Mouse (Mus musculus) activated CD4-positive, CD25-positive, alpha-beta regulatory T cell, adult 4 months (primary cell): ENCODE data around the gene Notch2. TPM values are rescaled to one million over a fixed set of nuclear protein-coding genes. Genes with fewer than 3 reads are reported as not detected.
A peak's percentile ranks its signal among the peaks of the same experiment; 100 is the strongest.

ENCODE experiments used
- ATAC-seq: one replicate; pipeline ENCODE4 v1.8.0; 2017
- polyA plus RNA-seq, 2 experiments: library from polyadenylated mRNA; unstranded; fragments of 100-300 nt; shearing (Covaris generic); gene quantifications; one replicate each; pipeline ENCODE4 v1.2.1; 2017

The Notch2 gene
- polyA plus RNA-seq, 2 experiments from 2014 or later: 14.1 to 17.5 TPM

DNA sequence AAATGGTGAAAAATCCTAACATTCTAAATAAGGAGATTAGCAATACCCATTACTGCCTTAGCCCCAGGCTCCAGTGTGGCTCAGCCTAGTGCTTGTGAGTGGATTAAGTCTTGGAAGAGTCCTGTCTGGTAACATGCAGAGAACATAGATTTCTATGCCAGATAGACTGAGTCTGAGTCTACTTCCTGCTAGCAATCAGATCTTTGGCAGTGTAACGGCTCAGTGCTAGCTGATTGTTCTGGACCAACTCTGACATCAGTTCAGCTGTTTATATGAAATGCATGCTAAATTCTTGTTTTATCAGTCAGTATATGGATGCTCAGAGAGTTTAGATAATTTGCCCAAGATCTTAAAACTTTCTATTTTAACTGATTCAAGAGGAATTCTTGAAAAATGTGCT is 40.5 kb downstream of the Notch2 start:
- no peak for ATAC-seq

DNA sequence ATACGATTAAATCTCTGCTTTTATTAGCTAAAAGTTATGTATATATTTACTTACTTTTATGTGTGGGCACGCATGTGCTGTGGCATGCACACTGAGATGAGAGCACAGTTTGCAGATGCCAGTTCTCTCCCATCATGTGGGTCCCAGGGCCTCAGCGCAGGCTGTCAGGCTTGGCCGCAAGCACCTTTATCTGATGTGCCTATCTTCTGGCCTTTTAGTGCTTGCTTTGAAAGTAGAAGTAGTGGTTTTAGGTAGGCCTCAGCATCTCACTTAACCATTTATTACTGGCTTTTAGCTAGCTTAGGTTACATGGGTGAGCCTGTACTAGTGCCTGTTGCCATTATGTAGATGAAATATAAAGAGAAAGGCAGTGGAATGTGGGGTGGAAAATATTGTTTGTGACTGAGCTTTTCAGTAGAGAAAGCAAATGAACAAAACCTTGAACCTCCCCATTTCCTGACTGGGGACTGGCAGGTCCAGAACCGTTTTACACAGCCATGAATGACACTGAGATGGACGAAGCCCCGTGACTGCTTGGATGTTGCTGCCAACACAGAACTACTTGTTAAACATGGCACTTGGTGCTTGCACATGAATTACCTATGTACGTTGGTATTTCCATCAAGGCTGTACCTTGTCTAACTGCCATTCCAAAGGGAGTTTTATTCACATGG is 41.1 kb downstream of the Notch2 start:
- ATAC-seq: no peak

DNA sequence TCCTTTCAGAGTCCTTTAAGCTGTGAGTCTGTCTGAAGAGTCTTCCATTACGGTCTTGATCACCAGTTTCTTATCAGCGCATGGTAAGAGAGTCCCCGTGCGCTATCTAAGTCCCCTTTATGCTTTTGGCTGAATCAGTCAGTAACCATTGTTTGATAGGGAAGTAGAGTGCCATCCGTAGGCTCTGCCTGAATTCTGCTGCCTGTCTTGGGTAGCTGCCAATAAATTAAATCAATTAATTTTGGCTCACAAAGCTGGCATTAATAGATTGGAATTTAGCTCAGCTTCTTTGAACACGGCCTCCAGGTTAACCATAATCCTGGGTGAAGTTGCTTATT is 41.6 kb downstream of the Notch2 start:
- ATAC-seq: no peak

DNA sequence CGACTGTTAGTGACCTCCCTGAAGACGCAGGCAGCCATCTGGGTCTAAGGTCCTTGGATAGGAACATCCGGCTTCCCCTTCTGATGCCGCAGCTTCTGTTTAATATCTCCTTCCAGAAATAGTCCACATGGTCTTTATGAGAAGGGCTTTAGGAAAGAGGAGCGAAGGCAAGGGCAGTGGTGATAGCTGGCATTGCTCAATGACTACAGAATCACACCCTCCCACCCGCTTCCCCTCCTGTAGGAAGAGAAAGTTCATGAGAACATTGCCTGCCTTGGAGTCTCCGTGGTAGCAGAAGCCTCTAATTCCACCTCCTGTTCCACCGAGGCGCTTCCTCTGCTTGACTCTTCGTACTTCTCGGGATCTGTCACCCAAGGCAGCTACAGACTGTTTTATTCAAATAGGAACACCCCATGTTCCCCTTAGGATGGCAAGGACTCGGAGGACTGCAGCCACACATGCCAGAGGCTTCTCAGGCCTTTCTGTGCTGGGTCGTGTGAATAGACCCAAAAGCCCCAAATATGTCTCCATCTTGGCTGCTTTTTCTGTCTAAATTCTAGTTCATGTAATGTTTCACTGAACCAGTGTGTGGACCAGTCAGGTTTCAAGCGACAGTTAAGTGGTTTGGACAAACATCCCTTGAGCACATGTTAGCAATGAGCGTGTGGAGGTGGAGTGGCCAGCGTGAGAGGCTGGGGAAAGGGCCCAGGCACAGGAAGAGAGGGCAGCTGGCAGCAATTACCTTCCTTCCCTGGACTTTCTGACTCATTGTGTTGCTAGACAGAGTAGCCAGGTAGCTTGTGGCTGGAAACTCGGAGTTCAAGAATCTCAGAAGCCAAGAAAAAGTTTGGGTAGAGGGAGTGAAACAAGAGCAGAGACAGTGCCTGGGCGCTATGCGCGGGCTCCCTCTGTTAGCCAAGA is 42.7 kb downstream of the Notch2 start:
- no peak for ATAC-seq

DNA sequence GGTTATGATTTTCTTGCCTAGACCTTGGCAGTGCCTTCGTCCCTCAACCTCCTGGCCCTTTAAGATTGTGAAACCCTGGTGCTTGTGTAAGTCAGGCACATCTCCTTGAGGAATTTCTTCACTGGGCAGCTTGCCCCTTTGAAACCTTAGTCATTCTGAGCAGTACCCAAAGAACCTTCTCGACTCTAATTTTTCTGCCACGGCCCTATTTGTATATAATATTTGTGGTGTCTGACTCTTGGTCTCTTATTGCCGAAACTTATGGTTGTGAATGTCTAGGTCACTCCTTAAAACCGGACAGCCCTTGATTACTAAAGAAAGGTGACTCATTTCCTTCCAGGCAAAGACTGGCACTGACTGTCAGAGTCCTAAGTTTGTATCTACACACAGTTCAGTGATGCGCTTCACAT is 43.6 kb downstream of the Notch2 start:
- no peak for ATAC-seq

DNA sequence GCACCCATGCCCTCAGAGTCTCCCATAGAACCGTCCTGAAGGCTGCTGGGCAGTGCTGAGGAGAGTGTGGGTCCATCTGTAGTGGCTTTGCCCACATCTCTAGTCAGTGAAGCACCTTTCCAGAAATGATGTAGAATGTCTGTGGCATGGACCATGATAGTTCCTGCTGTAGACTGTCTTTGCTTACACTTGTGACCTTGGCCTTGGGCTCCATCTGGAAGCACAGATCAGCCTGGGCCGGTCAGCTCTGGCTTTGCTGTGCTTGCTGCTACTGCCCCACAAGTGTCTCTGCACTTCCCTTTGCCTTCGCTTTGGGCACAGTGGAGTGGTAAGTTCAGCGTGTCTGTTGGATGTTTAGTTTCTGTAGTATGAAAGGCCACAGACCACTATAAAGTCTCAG is 45.7 kb downstream of the Notch2 start:
- no peak for ATAC-seq

DNA sequence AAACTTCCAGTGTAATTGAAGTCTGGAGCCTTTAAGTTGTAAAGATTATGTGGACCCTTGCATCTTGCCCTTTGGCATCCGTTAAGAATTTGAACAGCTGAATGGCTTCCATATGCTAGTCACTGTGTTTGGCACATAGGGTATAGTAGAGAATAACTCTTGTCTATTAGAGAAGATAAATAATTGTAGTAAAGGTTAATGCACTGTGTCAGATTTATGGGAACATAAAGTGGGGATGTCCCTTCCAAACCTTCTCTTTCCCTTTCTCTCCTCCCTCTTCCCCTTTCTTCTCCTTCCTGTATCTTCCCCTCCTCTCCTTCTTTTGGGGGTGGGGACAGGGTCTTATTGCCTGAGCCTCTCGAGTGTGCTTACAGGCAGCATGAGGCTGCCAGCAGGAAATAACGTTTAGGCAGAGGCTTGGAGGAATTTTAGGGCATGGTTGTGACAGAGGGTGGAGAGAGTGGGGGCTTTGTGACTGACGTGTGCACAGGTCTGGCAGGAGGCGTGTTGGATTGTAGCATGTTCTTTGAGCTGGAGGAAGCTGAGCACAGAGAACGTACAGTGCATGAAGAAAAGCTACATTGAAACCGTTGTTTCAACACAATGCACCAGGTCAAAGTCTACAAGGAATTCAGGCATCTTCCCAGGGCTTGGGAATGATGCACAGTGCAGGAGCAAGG is 47.8 kb downstream of the Notch2 start:
- no peak for ATAC-seq

DNA sequence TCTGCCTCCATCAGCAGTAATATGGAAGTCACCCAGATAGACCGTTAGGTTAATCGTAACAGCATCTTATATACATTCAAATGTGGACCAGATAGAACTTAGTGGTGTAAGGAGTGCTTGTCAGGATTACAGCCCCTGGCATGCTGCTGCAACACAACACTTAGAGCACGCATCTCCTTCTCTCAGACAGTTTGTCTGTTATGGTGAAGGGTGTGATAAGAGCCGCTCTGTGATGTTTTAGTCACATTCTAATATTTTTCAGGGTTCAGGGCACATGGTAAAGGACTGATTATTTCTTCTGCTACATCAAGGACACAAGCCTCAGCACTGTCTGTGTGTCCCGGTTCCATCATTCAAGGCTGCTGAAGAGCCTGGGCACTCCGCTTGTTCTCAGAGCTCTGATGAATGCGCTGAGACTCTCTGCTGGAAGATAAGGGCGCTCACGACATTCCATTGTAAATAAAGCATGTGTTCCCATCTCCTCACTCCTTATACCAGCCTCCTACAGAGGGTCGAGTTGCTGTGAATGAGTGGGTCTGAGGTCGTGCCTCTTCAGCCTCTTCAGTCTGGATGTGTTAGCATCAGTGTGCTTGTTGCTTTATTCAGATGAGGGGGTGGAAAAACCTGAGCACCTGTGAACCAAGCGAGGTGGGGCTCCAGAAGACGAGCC is 48.5 kb downstream of the Notch2 start:
- ATAC-seq: no peak

DNA sequence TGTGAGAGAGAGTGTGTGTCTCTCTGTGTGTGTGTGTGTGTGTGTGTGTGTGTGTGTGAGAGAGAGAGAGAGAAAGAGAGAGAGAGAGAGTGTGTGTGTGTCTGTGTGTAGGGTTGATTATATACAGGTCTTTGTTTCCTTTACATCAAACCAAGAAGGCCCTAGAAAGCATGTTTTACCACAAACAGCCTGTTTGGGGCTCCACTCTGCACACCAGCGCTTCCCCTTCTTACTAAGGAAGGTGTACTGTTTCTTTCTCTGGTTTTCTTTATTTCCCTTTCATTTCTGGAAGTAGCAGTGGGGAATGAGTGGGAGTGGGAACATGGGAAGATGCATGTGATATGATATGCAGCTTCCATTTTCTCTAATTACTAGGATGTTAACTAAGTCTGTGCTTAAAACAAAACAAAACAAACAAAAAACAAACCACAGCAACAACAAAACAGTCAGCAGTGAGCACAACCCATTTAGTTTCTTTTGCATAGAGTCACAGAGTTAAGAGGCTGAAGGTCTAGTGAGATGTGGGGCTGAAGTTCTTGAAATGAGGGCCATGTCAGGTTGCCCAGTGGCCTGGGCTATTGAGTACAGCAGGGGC is 49.4 kb downstream of the Notch2 start:
- ATAC-seq: peak; percentile 49

DNA sequence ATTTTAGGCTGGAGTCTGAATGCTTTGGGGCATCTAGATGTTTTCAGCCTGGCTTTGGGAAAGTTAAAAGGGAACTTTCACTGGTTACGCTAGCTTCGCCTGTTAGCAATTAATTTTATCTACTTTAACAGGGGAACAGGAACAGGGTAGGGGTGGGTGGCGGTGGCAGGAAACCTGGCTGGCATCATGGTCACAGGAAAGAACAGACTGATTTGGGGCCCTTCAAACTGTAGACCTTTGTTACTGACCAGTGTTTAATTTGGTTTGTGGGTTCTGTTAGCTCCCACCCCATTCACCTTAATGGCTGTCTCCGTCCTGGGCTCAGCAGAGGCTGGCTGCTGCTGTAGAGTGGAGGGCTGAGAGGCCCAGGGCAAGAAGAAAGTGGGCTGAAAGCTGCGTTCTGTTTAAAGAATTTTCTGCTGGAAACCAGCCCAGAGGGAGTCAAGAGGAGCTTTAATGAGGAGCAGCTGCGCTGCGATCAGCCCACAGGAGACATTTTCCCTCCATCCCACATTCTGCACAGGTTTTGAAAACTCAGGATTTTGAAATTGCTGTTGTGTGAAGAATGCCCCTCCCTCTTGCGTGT is 50.0 kb downstream of the Notch2 start:
- no peak for ATAC-seq

DNA sequence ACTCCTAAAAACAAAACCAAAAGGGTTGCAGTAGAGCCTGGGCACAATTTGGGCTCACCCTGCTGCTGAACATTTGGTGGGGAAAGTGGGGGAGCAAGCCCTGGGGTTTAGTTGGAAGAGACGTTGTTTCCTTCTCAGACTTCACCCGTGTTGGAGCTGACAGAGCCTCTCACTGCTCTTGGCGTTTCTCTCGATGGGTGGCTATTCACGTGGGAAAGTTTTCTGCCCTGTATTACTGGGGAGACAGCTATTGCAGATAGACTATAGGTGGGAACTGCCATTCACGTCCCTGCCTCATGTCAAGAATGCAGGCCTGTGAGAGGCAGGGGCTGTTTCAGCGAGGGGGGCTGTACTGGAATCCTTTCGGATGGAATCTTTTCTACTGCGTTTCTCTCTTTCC is 50.5 kb downstream of the Notch2 start:
- ATAC-seq: no peak

DNA sequence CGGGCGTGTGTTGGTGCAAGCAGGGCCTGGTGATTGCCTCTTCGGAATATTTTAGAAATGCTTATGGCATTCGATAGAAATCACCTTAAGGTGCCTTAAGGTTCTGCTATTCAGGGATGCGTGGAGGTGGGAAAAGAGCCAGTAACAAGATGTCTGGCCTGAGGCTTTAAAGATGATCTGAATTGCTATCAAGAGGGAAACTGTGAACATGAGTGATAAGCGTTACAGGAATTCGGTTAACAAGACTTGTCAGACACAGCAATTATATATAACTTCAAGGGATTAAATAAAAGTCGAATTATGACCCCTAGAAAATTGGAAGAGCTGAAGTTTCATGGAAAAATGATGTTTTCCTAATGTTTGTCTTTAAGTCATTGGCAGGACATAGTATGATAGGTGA is 51.7 kb downstream of the Notch2 start:
- no peak for ATAC-seq

DNA sequence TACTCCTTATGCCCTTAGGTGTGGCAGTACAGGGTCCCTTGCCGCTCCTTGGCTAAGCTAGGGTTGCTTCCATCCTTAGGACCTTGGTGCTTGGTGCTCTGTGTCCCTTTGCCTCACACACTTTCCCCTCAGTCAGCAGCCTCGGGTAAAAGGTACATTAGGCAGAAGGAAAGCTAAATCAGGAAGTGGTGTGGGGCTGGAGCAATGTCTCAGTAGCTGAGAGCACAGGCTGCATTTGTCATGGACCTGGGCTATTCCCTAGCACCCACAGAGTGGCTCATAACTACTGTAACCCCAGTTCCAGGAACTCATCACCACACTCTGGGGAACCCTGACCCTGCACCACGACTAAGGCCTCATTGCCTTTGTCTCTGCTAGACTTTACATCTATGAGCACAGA is 53.1 kb downstream of the Notch2 start:
- no peak for ATAC-seq

DNA sequence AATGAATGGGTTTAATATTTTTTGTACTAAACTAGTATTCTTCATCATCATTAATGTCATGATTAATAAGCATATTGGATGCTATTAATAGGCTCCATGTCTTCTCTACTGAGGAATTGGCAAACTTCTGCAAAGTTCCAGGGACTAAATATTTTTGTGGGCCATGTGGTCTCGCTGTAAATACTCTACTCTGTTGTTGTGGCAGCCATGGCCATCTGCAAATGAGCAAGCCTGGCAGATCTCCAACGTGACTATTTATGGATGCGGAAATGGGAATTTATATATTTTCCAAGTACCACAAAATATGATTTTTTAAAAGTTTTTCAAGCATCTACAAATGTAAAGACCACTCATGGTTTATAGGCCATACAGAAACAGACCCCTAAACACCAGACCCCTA is 54.1 kb downstream of the Notch2 start:
- no peak for ATAC-seq

DNA sequence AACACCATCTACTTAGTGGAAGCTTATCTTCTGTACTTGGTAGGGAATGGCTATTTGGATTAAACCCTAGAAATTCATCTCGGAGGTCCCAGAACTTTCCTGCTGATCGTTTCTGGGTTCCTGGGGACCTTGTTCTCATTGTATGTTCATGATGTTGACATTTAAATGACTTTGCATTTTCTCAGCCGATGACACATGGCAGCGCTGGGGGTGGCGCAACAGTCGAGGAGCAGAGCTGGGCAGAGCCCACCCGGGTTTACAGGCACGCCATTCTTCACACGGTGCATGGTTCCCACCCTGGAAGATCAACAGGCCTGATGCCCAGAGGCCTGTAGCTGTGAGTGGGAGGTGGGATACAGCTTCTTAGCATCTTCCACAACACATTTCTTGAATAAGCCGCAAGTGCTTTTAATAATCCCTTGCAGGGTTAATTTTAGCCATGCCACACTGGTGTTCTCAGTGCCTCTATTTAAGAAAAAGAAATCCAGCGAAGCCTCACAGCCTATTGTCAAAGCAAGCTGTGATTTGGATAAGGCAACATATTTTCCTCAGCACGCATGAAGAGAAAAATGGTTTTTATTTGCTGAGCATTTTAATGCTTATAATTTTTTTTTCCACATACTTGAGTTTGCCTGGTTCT is 54.6 kb downstream of the Notch2 start:
- no peak for ATAC-seq

DNA sequence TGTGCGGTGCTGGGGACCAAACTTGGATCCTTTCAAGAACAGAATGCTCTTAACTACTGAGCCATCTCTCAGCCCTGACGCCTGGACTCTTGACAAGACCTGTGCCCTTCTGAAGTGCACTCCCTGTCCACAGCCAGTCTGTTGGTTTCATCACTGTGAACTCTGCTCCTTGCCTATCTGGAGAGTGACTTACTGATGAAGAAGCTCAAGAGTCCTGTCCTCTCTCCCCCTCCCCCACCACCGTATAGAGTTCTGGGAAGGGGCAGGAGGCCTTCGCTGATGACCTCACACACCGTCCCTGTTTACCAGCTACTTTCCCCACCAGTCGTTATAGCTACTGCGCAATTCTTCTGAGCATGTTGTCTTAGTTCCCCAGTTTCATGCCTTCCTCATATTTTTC is 55.8 kb downstream of the Notch2 start:
- no peak for ATAC-seq

DNA sequence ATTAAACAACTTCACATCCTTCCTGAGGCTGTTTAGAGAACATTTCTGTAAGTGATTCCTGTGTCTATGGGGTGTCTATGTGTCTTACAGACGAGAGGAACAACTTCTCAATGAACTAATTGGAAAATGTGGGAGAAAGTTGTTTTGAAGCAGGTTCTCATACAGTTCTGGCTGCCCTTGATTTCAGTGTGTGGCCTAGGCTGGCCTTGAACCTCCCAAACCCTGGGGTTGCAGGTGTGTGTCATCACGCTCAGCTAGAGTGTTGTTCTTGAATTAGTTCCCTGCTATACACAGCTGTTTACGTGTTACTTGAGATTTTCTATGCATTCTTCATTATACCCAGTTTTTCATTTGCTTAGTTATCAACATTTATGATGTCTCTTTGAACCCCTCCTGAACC is 56.5 kb downstream of the Notch2 start:
- ATAC-seq: no peak

DNA sequence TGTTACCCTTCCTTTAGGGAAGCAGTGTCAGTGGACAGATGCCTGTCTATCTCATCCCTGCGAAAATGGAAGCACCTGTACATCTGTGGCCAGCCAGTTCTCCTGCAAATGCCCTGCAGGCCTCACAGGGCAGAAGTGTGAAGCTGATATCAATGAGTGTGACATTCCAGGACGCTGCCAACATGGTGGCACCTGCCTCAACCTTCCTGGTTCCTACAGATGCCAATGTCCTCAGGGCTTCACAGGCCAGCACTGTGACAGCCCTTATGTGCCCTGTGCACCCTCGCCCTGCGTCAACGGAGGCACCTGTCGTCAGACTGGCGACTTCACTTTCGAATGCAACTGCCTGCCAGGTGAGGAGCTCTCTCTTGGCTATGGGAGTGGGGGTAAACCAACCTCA is 59.2 kb downstream of the Notch2 start:
- no peak for ATAC-seq

DNA sequence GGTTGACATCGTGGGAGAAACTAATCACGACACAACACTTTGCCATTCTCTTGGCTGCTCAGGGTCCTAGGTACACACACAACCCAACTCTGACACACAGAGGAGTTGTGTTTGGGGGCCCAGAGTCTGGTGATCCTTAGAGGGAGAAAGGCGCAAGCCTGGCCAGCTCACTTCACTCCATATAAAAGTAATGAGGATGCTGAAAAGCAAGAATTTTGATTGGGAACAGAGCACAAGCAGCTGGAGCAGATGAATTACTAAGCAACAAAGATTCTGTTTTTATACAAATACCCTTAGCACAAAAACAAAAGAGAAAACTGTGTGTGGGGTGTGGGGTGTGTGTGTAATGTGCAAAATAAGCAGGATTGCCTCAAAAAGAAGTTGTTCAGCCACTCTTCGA is 60.2 kb downstream of the Notch2 start:
- no peak for ATAC-seq

DNA sequence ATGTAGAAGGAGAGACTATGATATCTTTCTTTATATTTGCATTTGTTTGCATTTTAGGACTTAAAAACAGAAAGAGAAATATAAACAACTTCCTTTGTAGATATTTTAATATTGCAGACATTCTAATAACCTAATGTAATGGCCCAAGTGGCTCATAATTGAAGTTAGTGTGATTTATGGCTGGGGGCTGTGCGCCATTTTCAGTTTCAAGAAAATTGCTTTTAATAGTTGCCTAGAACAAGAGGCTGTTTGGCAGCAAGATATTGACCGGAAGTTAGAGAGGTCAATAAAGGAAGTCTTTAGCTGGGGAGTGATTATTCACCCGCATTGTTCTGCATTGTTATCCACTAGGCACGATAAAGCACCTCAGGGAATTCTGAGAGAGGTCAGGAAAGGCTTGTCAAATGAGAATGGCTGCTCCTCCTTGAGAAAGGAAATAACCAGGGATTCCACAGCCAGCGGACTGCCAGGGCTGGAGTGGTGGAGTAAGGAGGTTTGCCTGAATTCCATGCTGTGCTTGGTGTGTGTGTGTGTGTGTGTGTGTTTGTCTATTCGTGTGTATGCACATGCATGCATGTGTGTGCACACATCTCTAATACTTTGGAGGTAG is 61.4 kb downstream of the Notch2 start:
- no peak for ATAC-seq

DNA sequence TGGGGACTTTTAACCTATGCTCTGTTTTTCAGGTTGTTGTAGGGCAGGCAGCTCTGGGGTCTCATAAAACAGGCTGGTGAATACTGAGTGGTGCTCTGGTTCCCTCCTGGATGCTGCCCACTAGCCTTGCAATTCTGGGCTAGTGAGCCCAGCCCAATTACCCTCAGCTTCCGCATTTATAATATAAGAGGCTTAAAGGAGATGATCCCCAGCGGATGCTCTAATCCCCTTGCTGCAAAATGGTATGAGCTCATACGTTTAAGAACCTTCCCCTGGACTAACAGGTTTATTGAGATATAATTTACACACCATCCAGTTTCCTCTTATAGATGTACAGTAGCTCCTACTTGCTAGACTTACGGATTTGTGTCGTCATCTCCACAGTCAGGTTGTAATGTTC is 64.5 kb downstream of the Notch2 start:
- ATAC-seq: no peak
